Mouse (Mus musculus): ENCODE measurements around the gene Gpr1. TPM values are rescaled to one million over a fixed set of nuclear protein-coding genes. Genes with fewer than 3 reads are reported as not detected.

The Gpr1 gene
- total and polyA plus RNA-seq, 3 experiments, result not detected

- no peak overlapping the region for H3K9ac ChIP-seq (ENCODE audit: insufficient read depth, low read depth)
- peak; percentile 45 for DNase-seq (ENCODE audit: extremely low read depth)
- H3K27ac ChIP-seq (ENCODE audit: insufficient read depth, low read depth), result no peak overlapping the region
- peak; percentile 23; the same call in 1 of the 2 replicates for TF ChIP-seq CHD2 (IDR thresholded peaks at IDR 0.05; ENCODE audit: low read length)
- TF ChIP-seq MYC (IDR thresholded peaks at IDR 0.05; ENCODE audit: low read depth, low read length), result 0 out of 2 replicates have a peak, but pooled peaks have one; percentile 18
- no peak for TF ChIP-seq MEF2A (IDR thresholded peaks at IDR 0.05; ENCODE audit: borderline replicate concordance, low read depth, low read length)
- peak; percentile 46 for TF ChIP-seq SMC3 (IDR thresholded peaks at IDR 0.05; ENCODE audit: low read depth, low read length)
- no peak for TF ChIP-seq ZNF384 (IDR thresholded peaks at IDR 0.05; ENCODE audit: low read depth, low read length)
- peak; percentile 13 for TF ChIP-seq RAD21 (IDR thresholded peaks at IDR 0.05; ENCODE audit: low read depth, low read length)
- TF ChIP-seq CTCF (conservative IDR thresholded peaks at IDR 0.05 in 1 of 2, IDR thresholded peaks at IDR 0.05 in 1 of 2; ENCODE audit: low read depth in 2 of 2, low read length in 2 of 2), result peak; percentile 36 to 69; a peak in 3 of 4 replicates
- peaks cover 0 to 27% of the 10 kb centered on the region in 2 experiments; a peak in 2 of 4 replicates for H3K4me1 ChIP-seq (ENCODE audit: control insufficient read depth in 1 of 2, insufficient read depth in 2 of 2)
- dilution Hi-C loops (cut with MboI; ENCODE audit: extremely low pct_ligation_motif_present, extremely low pct_unique_long_range_greater_than_20kb, low sequenced_read_pairs), result no loop called here
- no peaks in the 10 kb centered on the region for H3K27me3 ChIP-seq (replicated peaks)
- in situ Hi-C loops (cut with MboI; ENCODE audit: low pct_ligation_motif_present, low pct_unique_long_range_greater_than_20kb, low sequenced_read_pairs), result no loop called here
- peaks cover 13% of the 10 kb centered on the region for H3K79me2 ChIP-seq (replicated peaks; ENCODE audit: control insufficient read depth, extremely low read depth, insufficient read depth, poor library complexity, severe bottlenecking)
- no peak overlapping the region for H3K4me3 ChIP-seq (replicated peaks in 1 of 3; ENCODE audit: low read depth in 2 of 3, low read length in 2 of 3, poor library complexity in 1 of 3)
- H3K4me2 ChIP-seq (ENCODE audit: insufficient read depth, low read depth, poor library complexity, severe bottlenecking), result no peak overlapping the region
- H3K9me3 ChIP-seq (replicated peaks; ENCODE audit: low read length), result no peaks in the 10 kb centered on the region
- H3K36me3 ChIP-seq (replicated peaks in 1 of 2; ENCODE audit: control insufficient read depth in 1 of 2, insufficient read depth in 1 of 2, low read length in 1 of 2), result peaks cover 29 to 47% of the 10 kb centered on the region in 2 experiments
These were observed 31.6 kb downstream of the Gpr1 start for GRCm38 (mm10) chr1:63182636-63183270.

DNA sequence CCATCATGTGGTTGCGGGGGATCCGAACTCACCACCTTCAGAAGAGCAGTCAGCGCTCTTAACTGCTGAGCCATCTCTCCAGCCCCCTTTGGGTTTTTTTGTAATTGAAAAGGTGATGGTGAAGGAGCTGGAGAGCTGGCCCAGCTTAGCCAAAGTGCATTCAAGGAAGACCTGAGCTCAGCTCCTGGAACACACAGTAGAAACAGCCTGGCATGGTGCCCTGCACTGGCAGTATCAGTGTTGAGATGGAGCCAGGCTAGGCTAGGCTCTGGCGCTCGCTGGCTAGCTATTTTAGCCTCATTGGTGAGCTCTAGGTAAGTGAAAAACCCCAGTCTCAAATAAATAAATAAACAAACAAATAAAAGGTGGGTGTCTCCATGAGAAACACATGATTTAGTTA is 32.1 kb downstream of the Gpr1 start:
- Histone ChIP-seq H3K4me1 (ENCODE audit: control insufficient read depth in 1 of 2, insufficient read depth in 2 of 2) (peaks cover 0 to 27% of the 10 kb centered on the region in 2 experiments; a peak in 2 of 4 replicates), H3K27ac (ENCODE audit: insufficient read depth, low read depth) (no peak overlapping the region), H3K4me2 (ENCODE audit: insufficient read depth, low read depth, poor library complexity, severe bottlenecking) (no peak overlapping the region), H3K36me3 (replicated peaks in 1 of 2; ENCODE audit: control insufficient read depth in 1 of 2, insufficient read depth in 1 of 2, low read length in 1 of 2) (peaks cover 29 to 50% of the 10 kb centered on the region in 2 experiments), H3K4me3 (replicated peaks in 1 of 3; ENCODE audit: low read depth in 2 of 3, low read length in 2 of 3, poor library complexity in 1 of 3) (no peak overlapping the region), H3K9me3 (replicated peaks; ENCODE audit: low read length) (no peaks in the 10 kb centered on the region), H3K27me3 (replicated peaks) (no peaks in the 10 kb centered on the region), H3K79me2 (replicated peaks; ENCODE audit: control insufficient read depth, extremely low read depth, insufficient read depth, poor library complexity, severe bottlenecking) (peaks cover 18% of the 10 kb centered on the region), H3K9ac (ENCODE audit: insufficient read depth, low read depth) (no peak overlapping the region)
- dilution Hi-C loops (cut with MboI; ENCODE audit: extremely low pct_ligation_motif_present, extremely low pct_unique_long_range_greater_than_20kb, low sequenced_read_pairs) (no loop called here), in situ Hi-C loops (cut with MboI; ENCODE audit: low pct_ligation_motif_present, low pct_unique_long_range_greater_than_20kb, low sequenced_read_pairs) (no loop called here)
- DNase-seq (ENCODE audit: extremely low read depth), result no peak
- no peak for TF ChIP-seq BHLHE40 (IDR thresholded peaks at IDR 0.05; ENCODE audit: low read depth, low read length)
- no peak for TF ChIP-seq CTCF (conservative IDR thresholded peaks at IDR 0.05 in 1 of 2, IDR thresholded peaks at IDR 0.05 in 1 of 2; ENCODE audit: low read depth in 2 of 2, low read length in 2 of 2)
- no peak for TF ChIP-seq TBP (conservative IDR thresholded peaks at IDR 0.05; ENCODE audit: low read depth, low read length)
- no peak for TF ChIP-seq ZC3H11A (IDR thresholded peaks at IDR 0.05; ENCODE audit: low read depth, low read length)
- TF ChIP-seq NRF1 (IDR thresholded peaks at IDR 0.05; ENCODE audit: low read depth, low read length), result no peak
- TF ChIP-seq ZNF384 (IDR thresholded peaks at IDR 0.05; ENCODE audit: low read depth, low read length), result no peak
- no peak for TF ChIP-seq MXI1 (IDR thresholded peaks at IDR 0.05; ENCODE audit: low read depth, low read length)
- no peak for TF ChIP-seq GABPA (IDR thresholded peaks at IDR 0.05; ENCODE audit: insufficient replicate concordance, low read depth, low read length)
- no peak for TF ChIP-seq MAFK (IDR thresholded peaks at IDR 0.05; ENCODE audit: insufficient replicate concordance, low read length)
- TF ChIP-seq SMC3 (IDR thresholded peaks at IDR 0.05; ENCODE audit: low read depth, low read length), result no peak
- no peak for TF ChIP-seq SIN3A (IDR thresholded peaks at IDR 0.05; ENCODE audit: low read length)
- no peak for TF ChIP-seq ZMIZ1 (IDR thresholded peaks at IDR 0.05; ENCODE audit: low read depth, low read length)

All from CH12.LX (cell line).